Mouse (Mus musculus): ENCODE measurements around the gene Tiam1. TPM values are rescaled to one million over a fixed set of nuclear protein-coding genes. Genes with fewer than 3 reads are reported as not detected.

The Tiam1 gene
- total RNA-seq, 2 experiments from 2014 or later: 113 to 114 TPM

GRCm38 (mm10) chr16:89890515-89891189 lies 252.9 kb downstream of the Tiam1 start:
- peak in 1 of 2 experiments; percentile 45 for DNase-seq (ENCODE audit: low spot score in 2 of 2)

- peak in 1 of 2 experiments; percentile 31 for DNase-seq (ENCODE audit: low spot score in 2 of 2)
These were observed 253.6 kb downstream of the Tiam1 start for GRCm38 (mm10) chr16:89889890-89890462.

- no peak for DNase-seq (ENCODE audit: low spot score in 2 of 2)
These were observed 257.0 kb downstream of the Tiam1 start for GRCm38 (mm10) chr16:89886561-89886960.

- no peak for DNase-seq (ENCODE audit: low spot score in 2 of 2)
These were observed 257.9 kb downstream of the Tiam1 start for GRCm38 (mm10) chr16:89885661-89886060.

- DNase-seq (ENCODE audit: low spot score in 2 of 2): no peak
These were observed 259.7 kb downstream of the Tiam1 start for GRCm38 (mm10) chr16:89883897-89884296.

GRCm38 (mm10) chr16:89882477-89883234 lies 260.9 kb downstream of the Tiam1 start:
- no peak for DNase-seq (ENCODE audit: low spot score in 2 of 2)

GRCm38 (mm10) chr16:89877206-89877605 lies 266.4 kb downstream of the Tiam1 start:
- no peak for DNase-seq (ENCODE audit: low spot score in 2 of 2)

GRCm38 (mm10) chr16:89876079-89876478 lies 267.5 kb downstream of the Tiam1 start:
- DNase-seq (ENCODE audit: low spot score in 2 of 2): no peak

- no peak for DNase-seq (ENCODE audit: low spot score in 2 of 2)
These were observed 269.4 kb downstream of the Tiam1 start for GRCm38 (mm10) chr16:89874012-89874704.

- DNase-seq (ENCODE audit: low spot score in 2 of 2): no peak
These were observed 271.3 kb downstream of the Tiam1 start for GRCm38 (mm10) chr16:89872011-89872942.

GRCm38 (mm10) chr16:89871382-89871781 lies 272.2 kb downstream of the Tiam1 start:
- no peak for DNase-seq (ENCODE audit: low spot score in 2 of 2)

- no peak for DNase-seq (ENCODE audit: low spot score in 2 of 2)
These were observed 273.5 kb downstream of the Tiam1 start for GRCm38 (mm10) chr16:89870059-89870458.

GRCm38 (mm10) chr16:89868502-89868901 lies 275.1 kb downstream of the Tiam1 start:
- no peak for DNase-seq (ENCODE audit: low spot score in 2 of 2)

GRCm38 (mm10) chr16:89867212-89867829 lies 276.2 kb downstream of the Tiam1 start:
- DNase-seq (ENCODE audit: low spot score in 2 of 2): peak in 1 of 2 experiments; percentile 49

GRCm38 (mm10) chr16:89865136-89865535 lies 278.4 kb downstream of the Tiam1 start:
- no peak for DNase-seq (ENCODE audit: low spot score in 2 of 2)

GRCm38 (mm10) chr16:89864710-89865109 lies 278.9 kb downstream of the Tiam1 start:
- no peak for DNase-seq (ENCODE audit: low spot score in 2 of 2)

- DNase-seq (ENCODE audit: low spot score in 2 of 2): no peak
These were observed 280.3 kb downstream of the Tiam1 start for GRCm38 (mm10) chr16:89863264-89863663.

- DNase-seq (ENCODE audit: low spot score in 2 of 2): no peak
These were observed 282.0 kb downstream of the Tiam1 start for GRCm38 (mm10) chr16:89861531-89861930.

GRCm38 (mm10) chr16:89860708-89861107 lies 282.9 kb downstream of the Tiam1 start:
- no peak for DNase-seq (ENCODE audit: low spot score in 2 of 2)

GRCm38 (mm10) chr16:89857666-89858065 lies 285.9 kb downstream of the Tiam1 start:
- DNase-seq (ENCODE audit: low spot score in 2 of 2): no peak

Data from left cerebral cortex, adult 18-20 months (tissue).